Mouse (Mus musculus): ENCODE data around the gene St13. TPM values are rescaled to one million over a fixed set of nuclear protein-coding genes. Genes with fewer than 3 reads are reported as not detected.

The St13 gene
- total and polyA plus RNA-seq, 3 experiments = 192 to 646 (median 208) TPM

DNA sequence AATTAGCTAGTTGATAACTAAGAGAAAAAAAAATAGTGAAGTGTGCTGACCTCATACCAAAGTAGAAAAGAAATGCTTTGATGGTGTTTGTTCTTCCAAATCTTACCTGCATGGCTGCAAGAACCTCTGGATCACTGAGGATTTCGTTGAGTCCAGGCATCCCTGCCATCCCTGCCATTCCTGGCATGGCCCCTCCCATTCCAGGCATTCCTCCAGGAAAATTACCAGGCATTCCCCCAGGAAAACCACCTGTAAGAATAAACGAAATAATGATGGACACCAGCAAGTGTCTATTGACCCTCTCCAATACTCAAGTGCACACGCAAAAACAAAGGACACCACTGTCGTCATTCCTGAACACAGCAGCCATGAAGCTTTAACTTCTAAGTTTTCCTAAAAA is 33.6 kb downstream of the St13 start:
- Histone ChIP-seq H3K9ac (ENCODE audit: insufficient read depth, low read depth) (no peak overlapping the region), H3K4me3 (replicated peaks in 1 of 3; ENCODE audit: low read depth in 2 of 3, low read length in 2 of 3, poor library complexity in 1 of 3) (no peak overlapping the region), H3K9me3 (replicated peaks; ENCODE audit: low read length) (no peaks in the 10 kb centered on the region), H3K4me2 (ENCODE audit: insufficient read depth, low read depth, poor library complexity, severe bottlenecking) (no peak overlapping the region), H3K36me3 (replicated peaks in 1 of 2; ENCODE audit: control insufficient read depth in 1 of 2, insufficient read depth in 1 of 2, low read length in 1 of 2) (peaks cover 35 to 89% of the 10 kb centered on the region in 2 experiments), H3K79me2 (replicated peaks; ENCODE audit: control insufficient read depth, extremely low read depth, insufficient read depth, poor library complexity, severe bottlenecking) (no peaks in the 10 kb centered on the region), H3K27ac (ENCODE audit: insufficient read depth, low read depth) (no peak overlapping the region), H3K4me1 (ENCODE audit: control insufficient read depth in 1 of 2, insufficient read depth in 2 of 2) (peaks cover 0 to 19% of the 10 kb centered on the region in 2 experiments; a peak in 2 of 4 replicates), H3K27me3 (replicated peaks) (no peaks in the 10 kb centered on the region)
- TF ChIP-seq BHLHE40 (IDR thresholded peaks at IDR 0.05; ENCODE audit: low read depth, low read length) (no peak), RAD21 (IDR thresholded peaks at IDR 0.05; ENCODE audit: low read depth, low read length) (no peak), UBTF (IDR thresholded peaks at IDR 0.05; ENCODE audit: low read depth, low read length) (no peak), USF1 (IDR thresholded peaks at IDR 0.05; ENCODE audit: low read depth, low read length) (no peak), JUN (IDR thresholded peaks at IDR 0.05; ENCODE audit: insufficient read depth, low read depth, low read length) (no peak), ZC3H11A (IDR thresholded peaks at IDR 0.05; ENCODE audit: low read depth, low read length) (no peak), SMC3 (IDR thresholded peaks at IDR 0.05; ENCODE audit: low read depth, low read length) (no peak), MAZ (IDR thresholded peaks at IDR 0.05; ENCODE audit: low read depth, low read length) (no peak)
- dilution Hi-C loops (cut with MboI; ENCODE audit: extremely low pct_ligation_motif_present, extremely low pct_unique_long_range_greater_than_20kb, low sequenced_read_pairs) = no loop called here
- in situ Hi-C loops (cut with MboI; ENCODE audit: low pct_ligation_motif_present, low pct_unique_long_range_greater_than_20kb, low sequenced_read_pairs) = no loop called here
- DNase-seq (ENCODE audit: extremely low read depth) = no peak

DNA sequence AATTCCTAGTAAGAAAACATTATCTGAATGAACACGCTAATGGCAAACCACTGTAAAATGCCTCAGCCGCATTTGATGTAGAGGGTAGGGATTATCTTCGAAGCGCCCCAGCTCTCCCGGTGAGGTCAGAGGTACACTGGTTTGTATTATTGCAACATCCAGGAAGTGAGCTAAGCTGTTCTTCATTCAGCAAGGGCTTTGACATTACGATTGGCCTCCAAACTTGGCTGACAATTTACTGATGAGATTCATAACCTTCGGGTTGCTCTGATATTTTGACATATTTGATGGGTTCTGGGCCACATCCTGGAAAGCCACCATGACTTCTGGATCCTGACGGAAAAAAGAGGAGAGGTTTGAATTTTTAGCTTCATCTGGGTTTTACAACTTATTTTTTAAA is 34.6 kb downstream of the St13 start:
- in situ Hi-C loops (cut with MboI; ENCODE audit: low pct_ligation_motif_present, low pct_unique_long_range_greater_than_20kb, low sequenced_read_pairs) = no loop called here
- H3K9ac ChIP-seq (ENCODE audit: insufficient read depth, low read depth) = no peak overlapping the region
- H3K4me3 ChIP-seq (replicated peaks in 1 of 3; ENCODE audit: low read depth in 2 of 3, low read length in 2 of 3, poor library complexity in 1 of 3) = no peak overlapping the region
- no peaks in the 10 kb centered on the region for H3K9me3 ChIP-seq (replicated peaks; ENCODE audit: low read length)
- H3K4me2 ChIP-seq (ENCODE audit: insufficient read depth, low read depth, poor library complexity, severe bottlenecking) = no peak overlapping the region
- no peak for DNase-seq (ENCODE audit: extremely low read depth)
- TF ChIP-seq BHLHE40 (IDR thresholded peaks at IDR 0.05; ENCODE audit: low read depth, low read length) (no peak), ZNF384 (IDR thresholded peaks at IDR 0.05; ENCODE audit: low read depth, low read length) (no peak), NELFE (IDR thresholded peaks at IDR 0.05; ENCODE audit: low read depth, low read length) (no peak), KAT2A (IDR thresholded peaks at IDR 0.05; ENCODE audit: insufficient replicate concordance, low read length) (no peak), EP300 (IDR thresholded peaks at IDR 0.05; ENCODE audit: low read length) (no peak), CHD2 (IDR thresholded peaks at IDR 0.05; ENCODE audit: low read length) (no peak), MEF2A (IDR thresholded peaks at IDR 0.05; ENCODE audit: borderline replicate concordance, low read depth, low read length) (no peak), SIN3A (IDR thresholded peaks at IDR 0.05; ENCODE audit: low read length) (no peak), POLR2AphosphoS2 (IDR thresholded peaks at IDR 0.05; ENCODE audit: low read depth, low read length) (no peak), ZC3H11A (IDR thresholded peaks at IDR 0.05; ENCODE audit: low read depth, low read length) (no peak), NRF1 (IDR thresholded peaks at IDR 0.05; ENCODE audit: low read depth, low read length) (no peak), MAZ (IDR thresholded peaks at IDR 0.05; ENCODE audit: low read depth, low read length) (no peak), ELF1 (IDR thresholded peaks at IDR 0.05; ENCODE audit: low read depth, low read length) (no peak), JUND (conservative IDR thresholded peaks at IDR 0.05; ENCODE audit: low read depth, low read length) (no peak), MAX (IDR thresholded peaks at IDR 0.05; ENCODE audit: low read length) (no peak)
- no peaks in the 10 kb centered on the region for H3K79me2 ChIP-seq (replicated peaks; ENCODE audit: control insufficient read depth, extremely low read depth, insufficient read depth, poor library complexity, severe bottlenecking)
- H3K27me3 ChIP-seq (replicated peaks) = no peaks in the 10 kb centered on the region
- peaks cover 29 to 79% of the 10 kb centered on the region in 2 experiments for H3K36me3 ChIP-seq (replicated peaks in 1 of 2; ENCODE audit: control insufficient read depth in 1 of 2, insufficient read depth in 1 of 2, low read length in 1 of 2)
- no peak overlapping the region for H3K27ac ChIP-seq (ENCODE audit: insufficient read depth, low read depth)
- H3K4me1 ChIP-seq (ENCODE audit: control insufficient read depth in 1 of 2, insufficient read depth in 2 of 2) = peaks cover 0 to 24% of the 10 kb centered on the region in 2 experiments; a peak in 2 of 4 replicates
- dilution Hi-C loops (cut with MboI; ENCODE audit: extremely low pct_ligation_motif_present, extremely low pct_unique_long_range_greater_than_20kb, low sequenced_read_pairs) = no loop called here

All from CH12.LX (cell line).